Mouse (Mus musculus): Measurements from ENCODE around the gene Ssr1. TPM values are rescaled to one million over a fixed set of nuclear protein-coding genes. Genes with fewer than 3 reads are reported as not detected.
A peak's percentile ranks its signal among the peaks of the same experiment; 100 is the strongest.

The Ssr1 gene
- polyA plus RNA-seq, 1 experiment from 2014 or later, result 79.1 TPM

DNA sequence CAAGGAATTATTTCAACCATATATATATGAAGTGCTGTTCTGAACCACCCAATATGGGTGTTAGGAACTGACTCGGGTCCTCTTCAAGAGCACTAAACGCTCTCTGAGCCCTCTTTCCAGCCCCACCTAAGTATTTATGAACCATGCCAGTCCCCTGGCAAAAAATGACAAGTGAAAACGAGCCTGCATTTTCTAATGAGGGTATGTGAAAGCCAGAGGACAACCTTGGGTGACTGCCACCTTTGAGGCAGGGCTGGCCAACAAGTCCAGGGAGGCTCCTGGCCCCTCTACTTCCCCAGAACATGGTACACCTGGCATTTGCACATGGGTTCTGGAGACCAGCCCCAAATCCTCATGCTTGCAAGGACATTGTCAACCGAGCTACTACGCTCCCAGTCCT, 19.3 kb downstream of the Ssr1 start:
- no peak for ATAC-seq (replicated peaks; ENCODE audit: insufficient number of reproducible peaks, insufficient read depth, low FRiP score, low read depth)
- Histone ChIP-seq H3K4me2 (no peak overlapping the region), H3K27me3 (no peaks in the 10 kb centered on the region), H3K36me3 (peaks cover 38% of the 10 kb centered on the region), H3K4me3 (no peak overlapping the region), H3K9me3 (replicated peaks) (no peaks in the 10 kb centered on the region), H3K27ac (no peak overlapping the region), H3K9ac (no peak overlapping the region), H3K4me1 (replicated peaks) (no peaks in the 10 kb centered on the region)
- WGBS, result 83% methylated on average over 5 of the region's 5 CpGs

DNA sequence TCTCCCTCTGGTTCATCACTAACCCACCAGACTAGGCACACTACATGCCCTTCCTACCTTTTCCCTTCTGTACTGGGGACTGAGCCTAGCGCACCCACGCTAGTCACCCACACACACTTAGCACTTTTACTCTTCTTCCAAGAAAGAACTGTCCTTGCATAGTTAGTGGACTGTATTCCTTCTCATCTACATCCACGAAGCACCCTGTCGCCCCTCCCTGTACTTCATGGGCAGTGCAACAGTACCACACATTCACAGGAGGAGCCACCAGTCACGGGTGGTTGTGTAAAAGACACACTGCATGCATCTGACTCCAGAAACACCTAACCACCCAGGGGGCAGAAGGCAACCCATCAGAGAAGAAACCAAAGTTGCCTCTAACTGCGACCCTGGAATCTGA, 20.0 kb downstream of the Ssr1 start:
- H3K27me3 ChIP-seq, result no peaks in the 10 kb centered on the region
- H3K9me3 ChIP-seq (replicated peaks), result no peaks in the 10 kb centered on the region
- ATAC-seq (replicated peaks; ENCODE audit: insufficient number of reproducible peaks, insufficient read depth, low FRiP score, low read depth), result no peak
- no peak overlapping the region for H3K4me3 ChIP-seq
- 82% methylated on average over 6 of the region's 6 CpGs for WGBS
- H3K36me3 ChIP-seq, result peaks cover 31% of the 10 kb centered on the region
- H3K9ac ChIP-seq, result no peak overlapping the region
- no peak overlapping the region for H3K27ac ChIP-seq
- H3K4me1 ChIP-seq (replicated peaks), result no peaks in the 10 kb centered on the region
- H3K4me2 ChIP-seq, result no peak overlapping the region

DNA sequence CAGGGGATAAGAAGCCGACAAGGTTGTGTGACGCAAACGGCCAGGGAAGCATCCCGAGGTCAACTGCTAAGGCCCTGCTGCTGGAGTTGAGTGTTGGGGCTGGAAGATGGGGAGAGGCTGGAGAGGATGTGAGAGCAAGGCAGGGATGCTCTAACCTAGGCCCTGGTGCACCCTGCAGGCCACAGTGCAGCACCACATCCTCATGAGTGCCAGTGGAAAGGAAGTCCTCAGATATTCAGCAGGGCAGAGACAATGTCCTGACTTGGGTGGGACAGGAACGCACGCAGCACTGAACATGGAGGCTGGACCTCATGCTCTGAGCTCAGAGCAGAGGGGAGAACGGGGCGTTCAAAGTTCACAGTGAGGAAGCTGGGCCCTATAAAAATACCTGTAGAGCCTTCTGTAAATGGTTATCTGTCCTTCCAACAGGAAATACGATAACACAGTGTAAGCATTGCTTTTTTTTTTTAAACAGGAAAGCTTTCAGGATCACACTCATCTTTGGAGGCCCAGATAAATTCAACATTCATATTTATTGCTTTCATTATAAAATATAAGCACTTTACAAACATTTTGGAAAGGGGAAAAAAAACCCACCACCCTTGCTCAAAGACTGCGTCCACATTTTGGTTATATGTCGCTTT, 23.0 kb downstream of the Ssr1 start:
- WGBS, result 70% methylated on average over 11 of the region's 11 CpGs

DNA sequence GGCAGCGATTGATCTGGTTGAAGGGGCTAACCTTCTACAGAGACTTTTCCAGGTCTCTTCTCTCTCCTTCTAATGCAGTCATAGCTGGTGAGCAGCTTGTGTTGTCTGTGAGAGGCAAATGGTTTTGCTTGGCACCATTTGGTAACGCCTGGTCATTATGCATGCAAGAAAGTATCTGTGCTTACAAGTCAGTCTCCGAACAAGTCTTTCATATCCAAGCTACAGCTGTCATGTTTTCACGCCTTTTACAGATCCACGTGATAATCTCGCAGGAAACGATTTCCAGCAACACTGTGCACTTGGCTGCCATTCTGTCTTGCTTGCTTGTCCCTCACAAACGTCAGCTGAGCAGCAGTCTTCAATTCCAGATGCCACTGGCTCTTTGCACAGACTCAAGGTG, 24.0 kb downstream of the Ssr1 start:
- 44% methylated on average over 8 of the region's 8 CpGs for WGBS
- no peak overlapping the region for H3K4me3 ChIP-seq
- H3K36me3 ChIP-seq, result no peaks in the 10 kb centered on the region
- H3K4me1 ChIP-seq (replicated peaks), result peaks cover 11% of the 10 kb centered on the region
- no peak overlapping the region for H3K4me2 ChIP-seq
- ATAC-seq (replicated peaks; ENCODE audit: insufficient number of reproducible peaks, insufficient read depth, low FRiP score, low read depth), result no peak
- H3K9ac ChIP-seq, result no peak overlapping the region
- H3K27me3 ChIP-seq, result no peaks in the 10 kb centered on the region
- H3K9me3 ChIP-seq (replicated peaks), result no peaks in the 10 kb centered on the region
- H3K27ac ChIP-seq, result no peak overlapping the region

More for the DNA sequence above, 23.0 kb downstream of the Ssr1 start:
- ATAC-seq (replicated peaks; ENCODE audit: insufficient number of reproducible peaks, insufficient read depth, low FRiP score, low read depth), result no peak
- Histone ChIP-seq H3K4me1 (replicated peaks) (peaks cover 7% of the 10 kb centered on the region), H3K9me3 (replicated peaks) (no peaks in the 10 kb centered on the region), H3K27ac (no peak overlapping the region), H3K9ac (no peak overlapping the region), H3K27me3 (no peaks in the 10 kb centered on the region), H3K4me2 (no peak overlapping the region), H3K4me3 (no peak overlapping the region), H3K36me3 (peaks cover 6% of the 10 kb centered on the region)

DNA sequence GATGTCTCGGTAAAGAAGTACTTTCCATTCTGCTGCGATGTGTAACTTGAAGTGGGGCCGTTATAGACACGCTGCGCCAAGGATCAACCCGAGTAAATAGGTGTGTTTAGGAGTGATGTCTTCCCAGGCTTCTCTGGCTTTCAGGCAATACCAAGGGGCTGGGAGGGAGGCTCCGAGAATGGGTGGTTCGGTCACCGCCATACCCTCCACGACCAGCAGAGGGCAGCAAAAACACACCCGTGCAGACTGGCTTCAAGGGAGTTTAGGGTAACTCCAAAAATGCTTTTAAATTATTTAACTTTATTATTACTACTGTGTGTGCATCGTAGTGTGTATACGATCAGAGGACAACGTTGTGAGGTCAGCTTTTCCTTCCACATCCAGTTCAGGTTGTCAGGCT, 24.7 kb downstream of the Ssr1 start:
- no peak overlapping the region for H3K9ac ChIP-seq
- H3K4me3 ChIP-seq, result no peak overlapping the region
- no peaks in the 10 kb centered on the region for H3K27me3 ChIP-seq
- no peaks in the 10 kb centered on the region for H3K9me3 ChIP-seq (replicated peaks)
- H3K36me3 ChIP-seq, result no peaks in the 10 kb centered on the region
- peaks cover 18% of the 10 kb centered on the region for H3K4me1 ChIP-seq (replicated peaks)
- no peak overlapping the region for H3K4me2 ChIP-seq
- 9% methylated on average over 14 of the region's 14 CpGs for WGBS
- H3K27ac ChIP-seq, result no peak overlapping the region
- no peak for ATAC-seq (replicated peaks; ENCODE audit: insufficient number of reproducible peaks, insufficient read depth, low FRiP score, low read depth)

DNA sequence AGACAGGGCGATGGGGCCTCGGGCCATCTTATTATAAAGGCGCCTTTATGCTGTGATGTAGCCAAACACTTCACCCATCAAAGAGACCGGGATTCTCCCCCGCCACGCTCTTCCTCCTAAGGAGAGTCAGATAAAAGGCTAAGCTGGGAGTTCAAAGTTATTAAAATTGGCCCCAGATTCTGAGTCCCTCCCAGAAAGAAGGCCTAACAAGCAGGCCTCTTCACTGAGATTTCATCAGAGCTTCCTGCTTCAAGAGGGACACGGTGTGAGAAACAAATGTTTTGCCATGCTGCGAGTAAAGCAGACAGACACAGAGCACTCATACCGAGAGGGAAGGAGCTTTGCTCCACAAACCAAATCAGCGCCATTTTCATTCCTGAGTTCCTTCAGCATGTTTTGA, 26.5 kb downstream of the Ssr1 start:
- no peak overlapping the region for H3K4me3 ChIP-seq
- no peaks in the 10 kb centered on the region for H3K27me3 ChIP-seq
- H3K9ac ChIP-seq, result no peak overlapping the region
- ATAC-seq (replicated peaks; ENCODE audit: insufficient number of reproducible peaks, insufficient read depth, low FRiP score, low read depth), result no peak
- H3K4me1 ChIP-seq (replicated peaks), result peaks cover 26% of the 10 kb centered on the region
- H3K9me3 ChIP-seq (replicated peaks), result no peaks in the 10 kb centered on the region
- H3K36me3 ChIP-seq, result no peaks in the 10 kb centered on the region
- no peak overlapping the region for H3K27ac ChIP-seq
- 52% methylated on average over 10 of the region's 10 CpGs for WGBS
- peak overlapping the region; percentile 23; the same call in 1 of the 2 replicates for H3K4me2 ChIP-seq

DNA sequence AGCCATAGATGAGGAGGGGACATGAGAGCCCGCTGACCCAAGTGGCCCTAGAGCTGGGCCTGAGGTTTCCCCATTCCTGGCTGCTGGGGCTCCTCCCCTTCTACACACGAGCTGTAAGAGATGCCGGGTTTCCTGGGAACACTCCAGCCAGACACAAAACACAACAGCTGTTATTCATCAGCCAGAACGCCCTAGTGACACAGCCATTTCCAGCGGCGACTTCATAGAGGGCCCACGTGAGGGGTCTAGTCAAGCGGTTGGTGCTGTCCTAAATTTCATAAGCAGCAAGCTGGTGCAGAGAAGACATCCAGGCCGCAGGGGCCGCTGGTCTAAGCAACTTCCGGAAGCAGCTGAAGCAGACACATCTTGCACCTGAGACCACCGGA, 27.0 kb downstream of the Ssr1 start:
- H3K4me3 ChIP-seq, result no peak overlapping the region
- peak overlapping the region; percentile 23 for H3K4me2 ChIP-seq
- no peaks in the 10 kb centered on the region for H3K27me3 ChIP-seq
- no peaks in the 10 kb centered on the region for H3K36me3 ChIP-seq
- H3K9ac ChIP-seq, result no peak overlapping the region
- no peaks in the 10 kb centered on the region for H3K9me3 ChIP-seq (replicated peaks)
- peak; percentile 28 for ATAC-seq (replicated peaks; ENCODE audit: insufficient number of reproducible peaks, insufficient read depth, low FRiP score, low read depth)
- peaks cover 26% of the 10 kb centered on the region for H3K4me1 ChIP-seq (replicated peaks)
- no peak overlapping the region for H3K27ac ChIP-seq
- 36% methylated on average over 12 of the region's 12 CpGs for WGBS

DNA sequence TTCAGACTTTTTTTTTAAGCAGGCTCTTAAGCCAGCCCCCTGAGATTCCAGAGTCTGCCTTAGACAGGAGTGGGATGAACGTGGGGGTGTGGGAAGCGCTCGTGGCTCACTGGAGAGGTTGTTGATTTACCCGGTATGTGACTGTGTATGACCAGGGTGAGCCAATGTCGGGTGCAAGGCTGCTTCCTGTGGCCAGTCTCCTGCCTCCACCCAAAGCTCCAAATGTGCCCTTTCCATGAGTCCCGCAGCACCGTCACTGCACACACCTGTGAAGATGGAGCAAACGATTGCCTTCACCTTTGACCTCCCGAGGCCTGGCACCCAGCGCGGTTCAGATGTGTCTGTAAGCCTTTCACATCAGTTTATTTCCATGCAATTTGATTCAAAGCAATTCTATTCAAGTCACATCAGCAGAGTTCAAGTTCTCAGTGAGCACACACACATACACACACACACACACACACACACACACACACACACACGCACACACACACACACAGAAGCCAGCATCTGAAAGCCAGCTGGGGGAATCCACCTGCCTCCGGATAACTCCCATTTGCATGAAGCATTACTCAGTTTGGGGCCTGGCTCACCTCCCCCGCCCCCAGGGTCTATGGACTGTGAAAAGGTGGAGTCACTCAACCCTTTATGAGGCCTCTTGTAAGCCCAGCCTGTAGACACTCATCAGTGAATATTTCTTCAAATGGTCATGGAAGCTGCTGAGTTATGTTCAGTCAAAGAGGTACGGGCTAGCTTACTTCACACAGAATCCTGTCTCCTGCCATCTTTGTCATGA, 27.6 kb downstream of the Ssr1 start:
- Histone ChIP-seq H3K4me1 (replicated peaks) (peaks cover 26% of the 10 kb centered on the region), H3K27me3 (no peaks in the 10 kb centered on the region), H3K36me3 (no peaks in the 10 kb centered on the region), H3K4me3 (no peak overlapping the region), H3K4me2 (no peak overlapping the region), H3K27ac (no peak overlapping the region), H3K9ac (no peak overlapping the region), H3K9me3 (replicated peaks) (no peaks in the 10 kb centered on the region)
- no peak; the same call in 1 of the 2 replicates for ATAC-seq (replicated peaks; ENCODE audit: insufficient number of reproducible peaks, insufficient read depth, low FRiP score, low read depth)
- 76% methylated on average over 15 of the region's 15 CpGs for WGBS

DNA sequence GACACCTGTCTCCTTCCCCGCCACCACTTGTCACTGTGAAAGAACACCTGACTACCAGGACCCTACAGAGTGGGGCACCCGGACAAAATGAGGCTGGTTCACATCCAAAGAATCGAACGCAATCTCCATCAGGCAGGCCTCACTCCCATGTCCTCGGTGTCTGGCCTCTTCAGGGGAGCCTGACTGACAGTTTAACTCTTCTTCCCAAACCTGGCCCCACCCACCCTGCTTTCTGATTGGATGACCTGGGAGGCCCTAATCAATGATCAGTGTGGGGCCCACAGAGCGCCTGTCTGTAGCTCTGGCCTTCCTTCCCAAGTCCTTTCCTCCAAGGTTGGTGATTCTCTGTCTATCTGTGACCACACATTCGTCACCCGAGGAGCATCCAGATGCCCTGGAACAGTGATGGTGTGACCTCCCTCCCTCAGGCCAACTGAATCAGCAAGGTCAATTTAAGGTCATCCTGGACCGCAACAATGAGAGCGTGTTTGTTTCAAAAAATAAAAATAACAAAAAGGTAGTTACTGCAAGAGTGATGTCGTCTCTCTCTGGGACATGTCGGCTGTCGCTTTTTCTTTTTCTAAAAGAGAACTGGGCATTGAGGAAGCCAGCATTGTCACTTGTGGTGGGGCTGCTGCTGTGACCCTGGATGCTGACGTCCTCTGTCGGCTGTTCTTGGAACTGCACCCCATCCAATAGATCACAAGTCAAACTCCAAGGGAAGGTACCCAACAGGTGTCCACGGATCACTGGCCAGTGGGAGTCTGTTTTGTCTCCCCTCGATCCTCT, 28.7 kb downstream of the Ssr1 start:
- Histone ChIP-seq H3K4me2 (no peak overlapping the region), H3K4me3 (no peak overlapping the region), H3K36me3 (no peaks in the 10 kb centered on the region), H3K27me3 (no peaks in the 10 kb centered on the region), H3K27ac (no peak overlapping the region), H3K9me3 (replicated peaks) (no peaks in the 10 kb centered on the region), H3K9ac (no peak overlapping the region), H3K4me1 (replicated peaks) (peaks cover 26% of the 10 kb centered on the region)
- 49% methylated on average over 17 of the region's 17 CpGs for WGBS
- ATAC-seq (replicated peaks; ENCODE audit: insufficient number of reproducible peaks, insufficient read depth, low FRiP score, low read depth), result no peak

DNA sequence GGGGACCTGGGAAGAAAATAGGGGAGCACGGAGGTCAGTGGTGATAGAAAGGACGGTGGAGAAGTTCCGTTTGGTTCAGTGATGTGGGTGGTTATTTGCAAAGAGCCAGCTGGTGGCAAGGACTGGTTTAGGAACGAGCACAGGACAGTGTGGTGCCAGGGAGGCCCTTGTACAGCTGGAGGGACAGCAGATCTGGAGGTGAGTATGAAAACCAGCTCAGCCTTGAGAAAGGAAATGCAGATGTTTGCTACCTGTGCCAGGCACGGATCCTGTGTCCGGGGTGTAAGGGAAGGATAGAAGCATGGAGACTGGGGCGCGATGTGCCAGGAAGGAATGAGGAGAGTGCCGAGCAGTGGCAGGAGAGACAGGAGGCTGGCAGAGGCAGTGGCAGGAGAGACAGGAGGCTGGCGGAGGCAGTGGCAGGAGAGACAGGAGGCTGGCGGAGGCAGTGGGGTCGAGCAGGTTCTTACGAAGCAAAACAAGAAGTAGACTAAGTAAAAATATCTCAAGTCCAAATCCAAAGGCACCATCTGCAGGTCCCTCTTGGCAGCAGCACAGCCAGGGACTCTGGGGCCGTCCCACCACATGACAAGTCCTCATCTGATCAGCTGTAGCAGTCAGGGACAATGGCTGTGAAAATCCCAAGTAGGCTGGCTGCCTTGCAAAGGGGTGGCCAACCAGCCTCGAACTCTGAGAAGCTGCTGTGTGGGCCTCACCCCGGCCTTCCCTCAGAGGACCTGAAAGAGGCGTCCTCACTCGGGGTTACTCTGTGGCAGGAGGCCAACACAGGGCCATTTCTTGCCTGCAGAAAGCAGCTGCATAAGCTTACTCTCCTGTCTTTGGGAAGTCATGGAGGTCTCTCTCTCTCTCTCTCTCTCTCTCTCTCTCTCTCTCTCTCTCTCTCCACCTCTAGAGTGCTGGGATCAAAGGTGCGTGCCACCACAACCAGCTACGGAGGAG, 29.6 kb downstream of the Ssr1 start:
- no peak for ATAC-seq (replicated peaks; ENCODE audit: insufficient number of reproducible peaks, insufficient read depth, low FRiP score, low read depth)
- peak overlapping the region; percentile 50 for H3K4me3 ChIP-seq
- H3K9ac ChIP-seq, result peak overlapping the region; percentile 60; the same call in 1 of the 2 replicates
- H3K36me3 ChIP-seq, result no peaks in the 10 kb centered on the region
- H3K27ac ChIP-seq, result no peak overlapping the region
- peak overlapping the region; percentile 75 for H3K4me2 ChIP-seq
- H3K4me1 ChIP-seq (replicated peaks), result peaks cover 26% of the 10 kb centered on the region
- 43% methylated on average over 20 of the region's 20 CpGs for WGBS
- H3K27me3 ChIP-seq, result no peaks in the 10 kb centered on the region
- H3K9me3 ChIP-seq (replicated peaks), result no peaks in the 10 kb centered on the region

All from heart, embryonic 15.5 days (tissue).